8 mouse cellular contexts compared by ENCODE assay signal in genomic region chr13:92130994-92131383, GRCm38 (mm10). TPM values are rescaled to one million over a fixed set of nuclear protein-coding genes. Genes with fewer than 3 reads are reported as not detected.
DNase-seq lines count a peak whose midpoint lies in the region; ATAC-seq and TF ChIP-seq lines count a peak whose summit lies in the region.

No protein-coding gene starts in this region.

- H3K9me3 ChIP-seq in midbrain, embryonic 12.5 days: no peaks in the 10 kb centered on the region
- no peaks in the 10 kb centered on the region for H3K9me3 ChIP-seq in stomach, postnatal 0 days (ENCODE audit: control insufficient read depth, low read length)

- H3K27me3 ChIP-seq in kidney, adult 2 months (replicated peaks; ENCODE audit: control insufficient read depth, insufficient read depth, low read length): no peaks in the 10 kb centered on the region
- H3K27me3 ChIP-seq in midbrain, embryonic 12.5 days: peaks cover 26% of the 10 kb centered on the region
- no peaks in the 10 kb centered on the region; the same call in 1 of the 2 replicates for H3K27me3 ChIP-seq in stomach, postnatal 0 days (ENCODE audit: control insufficient read depth, insufficient read depth, low read length)

- peak overlapping the region; percentile 43; the same call in 1 of the 2 replicates for H3K9ac ChIP-seq in midbrain, embryonic 12.5 days (replicated peaks)
- H3K9ac ChIP-seq in stomach, postnatal 0 days (ENCODE audit: low read length): peak overlapping the region; percentile 23; the same call in 1 of the 2 replicates

- peaks cover 4% of the 10 kb centered on the region; the same call in 1 of the 2 replicates for H3K4me1 ChIP-seq in kidney, adult 2 months (ENCODE audit: control insufficient read depth, insufficient read depth, low read length)
- H3K4me1 ChIP-seq in midbrain, embryonic 12.5 days: peaks cover 8% of the 10 kb centered on the region; the same call in 1 of the 2 replicates
- 0 out of 2 replicates have a peak, but pooled peaks cover 4% of the 10 kb centered on the region for H3K4me1 ChIP-seq in stomach, postnatal 0 days (replicated peaks; ENCODE audit: control insufficient read depth, insufficient read depth)

- TF ChIP-seq CTCF in kidney, adult 2 months (conservative IDR thresholded peaks at IDR 0.05; ENCODE audit: insufficient read depth, insufficient read length, low read depth, low read length): no peak
- TF ChIP-seq CTCF in stomach, postnatal 0 days (IDR thresholded peaks at IDR 0.05; ENCODE audit: low read depth): no peak

- no peak for DNase-seq in kidney, adult 2 months
- no peak for DNase-seq in kidney, postnatal 36 days
- peak; percentile 7 for DNase-seq in adrenal gland, postnatal 25 days
- peak; percentile 34 for DNase-seq in frontal cortex, postnatal 36 days (ENCODE audit: low spot score in 2 of 2)
- peak; percentile 22 for DNase-seq in kidney, postnatal 10 days
- no peak for DNase-seq in stomach, postnatal 0 days (ENCODE audit: low spot score)
- DNase-seq in cerebellum, adult 11-12 months: no peak

- H3K36me3 ChIP-seq in kidney, adult 2 months (ENCODE audit: control insufficient read depth, insufficient read depth, low read length): no peaks in the 10 kb centered on the region
- no peaks in the 10 kb centered on the region for H3K36me3 ChIP-seq in midbrain, embryonic 12.5 days
- no peaks in the 10 kb centered on the region for H3K36me3 ChIP-seq in stomach, postnatal 0 days (ENCODE audit: control insufficient read depth, insufficient read depth, low read length)

- peak overlapping the region; percentile 59 for H3K4me3 ChIP-seq in kidney, adult 2 months (ENCODE audit: insufficient read depth, low read depth, low read length)
- peak overlapping the region; percentile 55 for H3K4me3 ChIP-seq in midbrain, embryonic 12.5 days
- peak overlapping the region; percentile 53 for H3K4me3 ChIP-seq in stomach, postnatal 0 days (ENCODE audit: low read depth, low read length)

- no peak overlapping the region for H3K27ac ChIP-seq in kidney, adult 2 months (ENCODE audit: insufficient read depth, low read depth, low read length)
- H3K27ac ChIP-seq in midbrain, embryonic 12.5 days (replicated peaks): no peak overlapping the region
- no peak overlapping the region for H3K27ac ChIP-seq in stomach, postnatal 0 days (replicated peaks)

- peak; percentile 59 for ATAC-seq in midbrain, embryonic 12.5 days (ENCODE audit: low FRiP score, low read depth)
- ATAC-seq in stomach, postnatal 0 days (ENCODE audit: low FRiP score, low TSS enrichment): peak; percentile 21; the same call in 1 of the 2 replicates

- WGBS in kidney, adult 2 months: 12% methylated on average over 22 of the region's 22 CpGs
- 11% methylated on average over 22 of the region's 22 CpGs for WGBS in midbrain, embryonic 12.5 days
- WGBS in stomach, postnatal 0 days: 10% methylated on average over 22 of the region's 22 CpGs

- peak overlapping the region; percentile 92 for H3K4me2 ChIP-seq in midbrain, embryonic 12.5 days (replicated peaks)
- H3K4me2 ChIP-seq in stomach, postnatal 0 days (replicated peaks; ENCODE audit: low read depth): peak overlapping the region; percentile 91

- TF ChIP-seq EP300 in stomach, postnatal 0 days (optimal IDR thresholded peaks at IDR 0.05): no peak

- TF ChIP-seq POLR2A in kidney, adult 2 months (IDR thresholded peaks at IDR 0.05; ENCODE audit: low read depth, low read length): no peak

RNA-seq across cellular contexts. Expression of gene Rasgrf2, which starts 0.5 kb away (rescaled TPM):
- 3.3 and 3.7 TPM in 2 replicates for polyA plus RNA-seq in kidney, adult 2 months (2012; rRNA removed)
- total RNA-seq in adrenal gland, postnatal 25 days (2021): 2.6 and 3.2 TPM in 2 replicates
- 0.37 and 0.56 TPM in 2 replicates for polyA plus RNA-seq in midbrain, embryonic 12.5 days (2016; fragmentation: Nextera tagmentation; extraction: Ambion mirVana)
- polyA plus RNA-seq in stomach, postnatal 0 days (2015; fragmentation: Nextera tagmentation; extraction: Ambion mirVana): 0.39 and 0.44 TPM in 2 replicates

Comparison
In these comparisons a context has a peak if more than half of its experiments do, and no peak if none do; other contexts are left out.
1. DNase-seq: peak in adrenal gland, postnatal 25 days (single experiment), frontal cortex, postnatal 36 days (2 of 2) and kidney, postnatal 10 days (single experiment); none in kidney, adult 2 months (single experiment), kidney, postnatal 36 days (0 of 2), stomach, postnatal 0 days (single experiment) and cerebellum, adult 11-12 months (single experiment).
2. Peak in every context shown above with its lines, with median percentiles within 50 percentile points of each other: H3K4me3 ChIP-seq.